Mouse (Mus musculus) C2C12 (cell line): ENCODE results near the gene Psmg3.

ENCODE experiments used
- CEBPB ChIP-seq: IDR thresholded peaks from one replicate; pipeline ENCODE4 v1.6.1; 2011; ENCODE audit warnings: low read depth, mild to moderate bottlenecking, control low read depth, moderate library complexity
- CTCF ChIP-seq: IDR thresholded peaks from one replicate; pipeline ENCODE4 v1.5.1; 2011; ENCODE audit not compliant: control insufficient read depth, insufficient read depth, insufficient read length
- FOSL1 ChIP-seq: IDR thresholded peaks from one replicate; pipeline ENCODE4 v1.8.0; 2011; ENCODE audit warnings: mild to moderate bottlenecking, low read length; ENCODE audit not compliant: poor library complexity, insufficient read depth, severe bottlenecking
- MAX ChIP-seq: IDR thresholded peaks from one replicate; pipeline ENCODE4 v1.6.1; 2011; ENCODE audit warnings: mild to moderate bottlenecking, control low read depth
- MYOD1 ChIP-seq: IDR thresholded peaks from one replicate; pipeline ENCODE4 v1.6.1; 2011; ENCODE audit warnings: low read depth; ENCODE audit not compliant: control insufficient read depth, insufficient read length
- MYOG ChIP-seq: IDR thresholded peaks from one replicate; pipeline ENCODE4 v1.6.1; 2011; ENCODE audit not compliant: control insufficient read depth, insufficient read length; ENCODE audit errors: extremely low read depth
- USF1 ChIP-seq: IDR thresholded peaks from one replicate; pipeline ENCODE4 v1.6.1; 2011; ENCODE audit warnings: low read depth, mild to moderate bottlenecking, control low read depth, moderate library complexity

- TF ChIP-seq CTCF (no peak), USF1 (no peak), MAX (no peak), MYOD1 (no peak), MYOG (no peak), CEBPB (no peak), FOSL1 (no peak)
These were observed 22.6 kb downstream of the Psmg3 start for GRCm38 (mm10) chr5:139804107-139804551.
